Mouse (Mus musculus): ENCODE results near the gene Prune2. TPM values are rescaled to one million over a fixed set of nuclear protein-coding genes. Genes with fewer than 3 reads are reported as not detected.
A peak's percentile ranks its signal among the peaks of the same experiment; 100 is the strongest.

Prune2 gene
- polyA plus RNA-seq, 1 experiment from 2014 or later = 2.5 TPM

- no peaks in the 10 kb centered on the region for H3K36me3 ChIP-seq
- H3K9ac ChIP-seq = no peak overlapping the region
- no peak overlapping the region for H3K27ac ChIP-seq
- no peak overlapping the region for H3K4me3 ChIP-seq (replicated peaks)
- no peaks in the 10 kb centered on the region for H3K9me3 ChIP-seq
- H3K4me1 ChIP-seq = peaks cover 13% of the 10 kb centered on the region
- no peak for ATAC-seq (ENCODE audit: insufficient read depth, low FRiP score, low read depth)
- H3K4me2 ChIP-seq = no peak overlapping the region
- WGBS = 44% methylated on average over 8 of the region's 8 CpGs
- peaks cover 12% of the 10 kb centered on the region for H3K27me3 ChIP-seq (replicated peaks)
These were observed 3.6 kb downstream of the Prune2 start for GRCm38 (mm10) chr19:16959551-16959950.

- Histone ChIP-seq H3K4me3 (replicated peaks) (no peak overlapping the region), H3K36me3 (no peaks in the 10 kb centered on the region), H3K9me3 (no peaks in the 10 kb centered on the region), H3K4me1 (peaks cover 7% of the 10 kb centered on the region), H3K27ac (no peak overlapping the region), H3K4me2 (no peak overlapping the region), H3K9ac (no peak overlapping the region), H3K27me3 (replicated peaks) (0 out of 2 replicates have a peak, but pooled peaks cover 3% of the 10 kb centered on the region)
- ATAC-seq (ENCODE audit: insufficient read depth, low FRiP score, low read depth) = no peak
- 93% methylated on average over 3 of the region's 3 CpGs for WGBS
These were observed 5.1 kb downstream of the Prune2 start for GRCm38 (mm10) chr19:16961036-16961435.

GRCm38 (mm10) chr19:16963178-16963577, 7.3 kb downstream of the Prune2 start:
- Histone ChIP-seq H3K4me2 (no peak overlapping the region), H3K27ac (no peak overlapping the region), H3K4me1 (no peaks in the 10 kb centered on the region), H3K9ac (no peak overlapping the region), H3K36me3 (no peaks in the 10 kb centered on the region), H3K9me3 (no peaks in the 10 kb centered on the region), H3K4me3 (replicated peaks) (no peak overlapping the region), H3K27me3 (replicated peaks) (no peaks in the 10 kb centered on the region)
- WGBS = 81% methylated on average over 3 of the region's 3 CpGs
- no peak for ATAC-seq (ENCODE audit: insufficient read depth, low FRiP score, low read depth)

- no peak for ATAC-seq (ENCODE audit: insufficient read depth, low FRiP score, low read depth)
- WGBS = 79% methylated on average over 5 of the region's 5 CpGs
- no peaks in the 10 kb centered on the region for H3K4me1 ChIP-seq
- H3K9ac ChIP-seq = no peak overlapping the region
- no peaks in the 10 kb centered on the region for H3K27me3 ChIP-seq (replicated peaks)
- no peak overlapping the region for H3K4me3 ChIP-seq (replicated peaks)
- H3K36me3 ChIP-seq = no peaks in the 10 kb centered on the region
- no peaks in the 10 kb centered on the region for H3K9me3 ChIP-seq
- H3K4me2 ChIP-seq = no peak overlapping the region
- H3K27ac ChIP-seq = no peak overlapping the region
These were observed 12.8 kb downstream of the Prune2 start for GRCm38 (mm10) chr19:16968768-16969167.

- Histone ChIP-seq H3K9ac (no peak overlapping the region), H3K36me3 (no peaks in the 10 kb centered on the region), H3K4me1 (no peaks in the 10 kb centered on the region), H3K9me3 (no peaks in the 10 kb centered on the region), H3K27ac (no peak overlapping the region), H3K27me3 (replicated peaks) (no peaks in the 10 kb centered on the region), H3K4me3 (replicated peaks) (no peak overlapping the region), H3K4me2 (no peak overlapping the region)
- WGBS = 48% methylated on average over 2 of the region's 2 CpGs
- no peak for ATAC-seq (ENCODE audit: insufficient read depth, low FRiP score, low read depth)
These were observed 14.7 kb downstream of the Prune2 start for GRCm38 (mm10) chr19:16970612-16971011.

- WGBS = 81% methylated on average over 3 of the region's 3 CpGs
- no peaks in the 10 kb centered on the region for H3K4me1 ChIP-seq
- H3K9me3 ChIP-seq = no peaks in the 10 kb centered on the region
- no peaks in the 10 kb centered on the region for H3K36me3 ChIP-seq
- H3K9ac ChIP-seq = no peak overlapping the region
- no peaks in the 10 kb centered on the region for H3K27me3 ChIP-seq (replicated peaks)
- H3K27ac ChIP-seq = no peak overlapping the region
- no peak for ATAC-seq (ENCODE audit: insufficient read depth, low FRiP score, low read depth)
- no peak overlapping the region for H3K4me3 ChIP-seq (replicated peaks)
- H3K4me2 ChIP-seq = no peak overlapping the region
These were observed 23.0 kb downstream of the Prune2 start for GRCm38 (mm10) chr19:16978910-16979309.

GRCm38 (mm10) chr19:16981743-16982142, 25.8 kb downstream of the Prune2 start:
- no peaks in the 10 kb centered on the region for H3K4me1 ChIP-seq
- no peak overlapping the region for H3K4me3 ChIP-seq (replicated peaks)
- no peak overlapping the region for H3K27ac ChIP-seq
- no peak overlapping the region for H3K9ac ChIP-seq
- no peaks in the 10 kb centered on the region for H3K9me3 ChIP-seq
- no peak overlapping the region for H3K4me2 ChIP-seq
- 89% methylated on average over 4 of the region's 4 CpGs for WGBS
- no peaks in the 10 kb centered on the region for H3K36me3 ChIP-seq
- H3K27me3 ChIP-seq (replicated peaks) = no peaks in the 10 kb centered on the region
- no peak for ATAC-seq (ENCODE audit: insufficient read depth, low FRiP score, low read depth)

GRCm38 (mm10) chr19:16984897-16985296, 29.0 kb downstream of the Prune2 start:
- Histone ChIP-seq H3K9ac (no peak overlapping the region), H3K27ac (no peak overlapping the region), H3K4me2 (no peak overlapping the region), H3K9me3 (no peaks in the 10 kb centered on the region), H3K36me3 (no peaks in the 10 kb centered on the region), H3K4me3 (replicated peaks) (no peak overlapping the region), H3K4me1 (no peaks in the 10 kb centered on the region), H3K27me3 (replicated peaks) (no peaks in the 10 kb centered on the region)
- ATAC-seq (ENCODE audit: insufficient read depth, low FRiP score, low read depth) = no peak
- WGBS = 51% methylated on average over 5 of the region's 5 CpGs

GRCm38 (mm10) chr19:16987984-16988383, 32.1 kb downstream of the Prune2 start:
- Histone ChIP-seq H3K4me2 (no peak overlapping the region), H3K27me3 (replicated peaks) (no peaks in the 10 kb centered on the region), H3K4me3 (replicated peaks) (no peak overlapping the region), H3K36me3 (no peaks in the 10 kb centered on the region), H3K4me1 (no peaks in the 10 kb centered on the region), H3K9me3 (no peaks in the 10 kb centered on the region), H3K9ac (no peak overlapping the region), H3K27ac (no peak overlapping the region)
- 55% methylated on average over 11 of the region's 11 CpGs for WGBS
- ATAC-seq (ENCODE audit: insufficient read depth, low FRiP score, low read depth) = no peak

GRCm38 (mm10) chr19:16992151-16992550, 36.2 kb downstream of the Prune2 start:
- Histone ChIP-seq H3K9me3 (no peaks in the 10 kb centered on the region), H3K9ac (no peak overlapping the region), H3K4me3 (replicated peaks) (no peak overlapping the region), H3K4me1 (no peaks in the 10 kb centered on the region), H3K27ac (no peak overlapping the region), H3K27me3 (replicated peaks) (no peaks in the 10 kb centered on the region), H3K4me2 (no peak overlapping the region), H3K36me3 (no peaks in the 10 kb centered on the region)
- WGBS = 78% methylated on average over 4 of the region's 4 CpGs
- ATAC-seq (ENCODE audit: insufficient read depth, low FRiP score, low read depth) = no peak

GRCm38 (mm10) chr19:16994260-16994659, 38.3 kb downstream of the Prune2 start:
- Histone ChIP-seq H3K36me3 (no peaks in the 10 kb centered on the region), H3K4me2 (no peak overlapping the region), H3K27me3 (replicated peaks) (no peaks in the 10 kb centered on the region), H3K9ac (no peak overlapping the region), H3K27ac (no peak overlapping the region), H3K4me1 (no peaks in the 10 kb centered on the region), H3K4me3 (replicated peaks) (no peak overlapping the region), H3K9me3 (no peaks in the 10 kb centered on the region)
- 75% methylated on average over 8 of the region's 8 CpGs for WGBS
- no peak for ATAC-seq (ENCODE audit: insufficient read depth, low FRiP score, low read depth)

- ATAC-seq (ENCODE audit: insufficient read depth, low FRiP score, low read depth) = no peak
- H3K4me3 ChIP-seq (replicated peaks) = no peak overlapping the region
- H3K9ac ChIP-seq = no peak overlapping the region
- H3K27me3 ChIP-seq (replicated peaks) = no peaks in the 10 kb centered on the region
- H3K4me1 ChIP-seq = no peaks in the 10 kb centered on the region
- H3K36me3 ChIP-seq = no peaks in the 10 kb centered on the region
- H3K4me2 ChIP-seq = no peak overlapping the region
- H3K9me3 ChIP-seq = no peaks in the 10 kb centered on the region
- H3K27ac ChIP-seq = no peak overlapping the region
- 75% methylated on average over 7 of the region's 7 CpGs for WGBS
These were observed 42.0 kb downstream of the Prune2 start for GRCm38 (mm10) chr19:16997915-16998314.

- ATAC-seq (ENCODE audit: insufficient read depth, low FRiP score, low read depth) = no peak
- H3K9ac ChIP-seq = no peak overlapping the region
- 47% methylated on average over 17 of the region's 17 CpGs for WGBS
- H3K4me3 ChIP-seq (replicated peaks) = no peak overlapping the region
- 0 out of 2 replicates have a peak, but pooled peaks cover 4% of the 10 kb centered on the region for H3K4me1 ChIP-seq
- H3K36me3 ChIP-seq = no peaks in the 10 kb centered on the region
- no peaks in the 10 kb centered on the region for H3K9me3 ChIP-seq
- H3K27ac ChIP-seq = no peak overlapping the region
- 0 out of 2 replicates have a peak overlapping the region, but pooled peaks have one; percentile 2 for H3K4me2 ChIP-seq
- no peaks in the 10 kb centered on the region for H3K27me3 ChIP-seq (replicated peaks)
These were observed 50.4 kb downstream of the Prune2 start for GRCm38 (mm10) chr19:17006220-17006907.

Measured in stomach, embryonic 15.5 days (tissue).